Mouse (Mus musculus): ENCODE measurements around the gene Olfr1229.

Olfr1229 gene

GRCm38 (mm10) chr2:89287914-89288313 lies at the start of gene Olfr1229:
TSS of gene Olfr1229 (minus strand) at chr2:89288014.
- DNase-seq: no peak

- no peak for DNase-seq
These were observed 41.8 kb upstream of the Olfr1229 start, which contains the start of gene Olfr1232 for GRCm38 (mm10) chr2:89329575-89329974. TSS of gene Olfr1232 (minus strand) at chr2:89329675.

GRCm38 (mm10) chr2:89306974-89307373 lies 19.2 kb upstream of the Olfr1229 start, which contains the start of gene Olfr1231:
TSS of gene Olfr1231 (minus strand) at chr2:89307074.
- no peak for DNase-seq

GRCm38 (mm10) chr2:89297168-89297567 lies 9.4 kb upstream of the Olfr1229 start, which contains the start of gene Olfr1230:
TSS of gene Olfr1230 (minus strand) at chr2:89297268.
- no peak for DNase-seq

- DNase-seq: no peak
These were observed 33.9 kb downstream of the Olfr1229 start, which contains the start of gene Olfr1228 for GRCm38 (mm10) chr2:89253962-89254361. TSS of gene Olfr1228 (minus strand) at chr2:89254062.
